Mouse (Mus musculus) ES-E14 (cell line): ENCODE data around the gene Ranbp3l.

Source experiments
- HCFC1 ChIP-seq: IDR thresholded peaks from 2 replicates; pipeline ENCODE4 v1.6.1; 2012; ENCODE audit warnings: low read length, inconsistent platforms, borderline replicate concordance; ENCODE audit not compliant: insufficient read depth
- MAFK ChIP-seq: IDR thresholded peaks from 2 replicates; pipeline ENCODE4 v1.6.1; 2014; ENCODE audit warnings: mild to moderate bottlenecking, low read depth, low read length, inconsistent platforms; ENCODE audit not compliant: insufficient read depth
- ZC3H11A ChIP-seq: IDR thresholded peaks from 2 replicates; pipeline ENCODE4 v1.6.1; 2012; ENCODE audit warnings: low read depth, mild to moderate bottlenecking, inconsistent platforms, low read length, borderline replicate concordance
- ZNF384 ChIP-seq: IDR thresholded peaks from 2 replicates; pipeline ENCODE4 v1.6.1; 2012; ENCODE audit warnings: low read depth, low read length, inconsistent platforms

DNA sequence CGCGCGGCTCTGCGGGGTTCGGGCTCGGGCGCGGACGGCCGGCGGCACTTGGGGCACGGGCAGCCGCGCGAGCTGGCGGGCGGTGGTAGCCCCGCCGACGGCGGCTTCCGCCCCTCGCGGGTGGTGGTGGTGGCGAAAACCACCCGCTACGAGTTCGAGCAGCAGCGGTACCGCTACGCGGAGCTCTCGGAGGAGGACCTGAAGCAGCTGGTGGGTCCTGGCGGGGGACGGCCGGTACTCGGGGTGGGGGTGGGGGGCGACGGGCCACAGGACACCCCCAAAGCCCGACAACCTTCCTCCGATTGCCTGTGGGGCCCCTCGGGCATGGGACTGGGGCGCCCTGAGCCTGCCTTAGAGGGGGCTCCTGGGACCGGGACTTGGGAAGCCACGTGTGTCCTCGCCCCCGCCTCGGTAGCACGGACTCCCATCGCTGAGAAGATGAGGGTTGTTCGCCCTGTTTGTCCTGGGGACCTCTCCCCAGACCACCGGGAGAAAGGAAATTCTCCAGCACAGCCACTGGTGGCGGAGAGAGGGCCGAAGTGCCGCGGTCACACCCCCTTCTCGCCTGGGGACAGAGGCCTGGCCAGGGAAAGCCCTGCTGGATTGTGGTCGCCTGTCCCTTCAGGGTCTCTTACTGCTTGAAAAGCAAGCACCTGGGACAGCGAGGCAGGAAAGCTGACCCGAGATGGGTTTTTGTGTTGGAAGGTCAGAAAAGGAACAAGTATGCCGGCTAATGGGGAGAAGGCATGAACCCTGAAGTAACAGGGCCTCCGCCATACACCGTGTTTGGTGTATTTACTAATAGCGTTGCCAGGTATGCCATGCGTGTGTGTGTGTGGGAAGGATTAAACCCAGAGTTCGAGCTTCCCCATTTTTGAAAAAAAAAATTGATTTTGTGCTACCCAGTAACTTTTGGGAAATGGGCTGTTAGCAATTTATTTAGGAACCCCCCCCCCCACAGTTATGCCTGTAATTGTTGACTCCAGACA, 104.1 kb downstream of the Ranbp3l start:
- no peak for TF ChIP-seq HCFC1
- no peak for TF ChIP-seq ZNF384
- TF ChIP-seq ZC3H11A, result no peak
- TF ChIP-seq MAFK, result no peak
